Mouse (Mus musculus): ENCODE data around the gene Galnt13.
"Not testable (repeated sequence)": the region's sequence is repeated elsewhere in the genome, so short reads cannot be mapped to it uniquely, and the experiment has no call there.

Galnt13 gene

GRCm38 (mm10) chr2:54435937-54436735 lies at the start of gene Galnt13:
Gene Galnt13, plus strand, starts transcription at chr2:54436317.
- peak; percentile 39 for DNase-seq (ENCODE audit: low read depth, low spot score)

- DNase-seq (ENCODE audit: low read depth, low spot score): peak; percentile 19
Observed at GRCm38 (mm10) chr2:54431060-54431459, 5.1 kb upstream of the Galnt13 start.

GRCm38 (mm10) chr2:54435380-54435779 lies 737 bp upstream of the Galnt13 start:
- no peak for DNase-seq (ENCODE audit: low read depth, low spot score)

GRCm38 (mm10) chr2:54436736-54437500 lies 801 bp downstream of the Galnt13 start:
- no peak for DNase-seq (ENCODE audit: low read depth, low spot score)

- DNase-seq (ENCODE audit: low read depth, low spot score): no peak
Observed at GRCm38 (mm10) chr2:54437501-54437830, 1.3 kb downstream of the Galnt13 start.

GRCm38 (mm10) chr2:54442734-54443500 lies 6.8 kb downstream of the Galnt13 start:
- DNase-seq (ENCODE audit: low read depth, low spot score): no peak

GRCm38 (mm10) chr2:54483426-54483825 lies 47.3 kb downstream of the Galnt13 start:
- peak; percentile 29 for DNase-seq (ENCODE audit: low read depth, low spot score)

GRCm38 (mm10) chr2:54522989-54523388 lies 86.9 kb downstream of the Galnt13 start:
- no peak for DNase-seq (ENCODE audit: low read depth, low spot score)

GRCm38 (mm10) chr2:54527073-54527472 lies 91.0 kb downstream of the Galnt13 start:
- DNase-seq (ENCODE audit: low read depth, low spot score): no peak

GRCm38 (mm10) chr2:54558357-54559153 lies 122.4 kb downstream of the Galnt13 start:
- no peak for DNase-seq (ENCODE audit: low read depth, low spot score)

- DNase-seq (ENCODE audit: low read depth, low spot score): no peak
Observed at GRCm38 (mm10) chr2:54565068-54565467, 129.0 kb downstream of the Galnt13 start.

- DNase-seq (ENCODE audit: low read depth, low spot score): no peak
Observed at GRCm38 (mm10) chr2:54567186-54567585, 131.1 kb downstream of the Galnt13 start.

- DNase-seq (ENCODE audit: low read depth, low spot score): no peak
Observed at GRCm38 (mm10) chr2:54567632-54568031, 131.5 kb downstream of the Galnt13 start.

- not testable (repeated sequence) for DNase-seq (ENCODE audit: low read depth, low spot score)
Observed at GRCm38 (mm10) chr2:54713817-54714216, 277.7 kb downstream of the Galnt13 start.

GRCm38 (mm10) chr2:54751232-54751631 lies 315.1 kb downstream of the Galnt13 start:
- DNase-seq (ENCODE audit: low read depth, low spot score): no peak

- no peak for DNase-seq (ENCODE audit: low read depth, low spot score)
Observed at GRCm38 (mm10) chr2:54759781-54760180, 323.7 kb downstream of the Galnt13 start.

- no peak for DNase-seq (ENCODE audit: low read depth, low spot score)
Observed at GRCm38 (mm10) chr2:54778790-54779273, 342.7 kb downstream of the Galnt13 start.

- no peak for DNase-seq (ENCODE audit: low read depth, low spot score)
Observed at GRCm38 (mm10) chr2:54813670-54814256, 377.6 kb downstream of the Galnt13 start.

GRCm38 (mm10) chr2:54841245-54841644 lies 405.1 kb downstream of the Galnt13 start:
- peak; percentile 9 for DNase-seq (ENCODE audit: low read depth, low spot score)

- DNase-seq (ENCODE audit: low read depth, low spot score): no peak
Observed at GRCm38 (mm10) chr2:54906282-54907060, 470.4 kb downstream of the Galnt13 start.

All from embryo, embryonic 11.5 days (tissue).